Mouse (Mus musculus) embryonic fibroblast, embryonic 13.5 days (primary cell): ENCODE results near the gene Cmbl. TPM values are rescaled to one million over a fixed set of nuclear protein-coding genes. Genes with fewer than 3 reads are reported as not detected.
A peak's percentile ranks its signal among the peaks of the same experiment; 100 is the strongest.

Experiments used
- H3K27ac ChIP-seq: 2 replicates; pipeline ENCODE4 v1.5.1; 2012; ENCODE audit warnings: low read length, control low read depth, inconsistent platforms; ENCODE audit not compliant: insufficient read depth
- H3K4me1 ChIP-seq: 2 replicates; pipeline ENCODE4 v1.6.1; 2011; ENCODE audit warnings: low read length; ENCODE audit not compliant: control insufficient read depth, insufficient read depth
- H3K4me3 ChIP-seq: 2 replicates; pipeline ENCODE4 v1.5.1; 2011; ENCODE audit warnings: mild to moderate bottlenecking, control low read depth, low read length; ENCODE audit not compliant: insufficient read depth
- CTCF ChIP-seq: IDR thresholded peaks from 2 replicates; pipeline ENCODE4 v1.5.1; 2011; ENCODE audit warnings: mild to moderate bottlenecking, control low read depth, low read length, moderate library complexity, borderline replicate concordance; ENCODE audit not compliant: insufficient read depth
- POLR2A ChIP-seq: IDR thresholded peaks from 2 replicates; pipeline ENCODE4 v1.6.1; 2011; ENCODE audit warnings: low read depth, mild to moderate bottlenecking, control low read depth, low read length, moderate library complexity
- polyA plus RNA-seq: library from polyadenylated mRNA; stranded (reverse); fragments of >200 nt; gene quantifications from 2 replicates; pipeline ENCODE4 v1.2.4, GENCODE M21; 2011; ENCODE audit warnings: low read depth; ENCODE audit not compliant: missing spikeins, insufficient read length

Gene Cmbl
- polyA plus RNA-seq, 1 experiment: 2.3 TPM

- TF ChIP-seq CTCF (no peak), POLR2A (no peak)
- Histone ChIP-seq H3K4me3 (peak overlapping the region; percentile 17; the same call in 1 of the 2 replicates), H3K27ac (no peak overlapping the region), H3K4me1 (peaks cover 4% of the 10 kb centered on the region; the same call in 1 of the 2 replicates)
These were observed 37.9 kb downstream of the Cmbl start for GRCm38 (mm10) chr15:31603113-31603512.

GRCm38 (mm10) chr15:31606821-31607220 is 41.6 kb downstream of the Cmbl start:
- TF ChIP-seq CTCF: no peak
- H3K4me3 ChIP-seq: no peak overlapping the region
- no peaks in the 10 kb centered on the region for H3K4me1 ChIP-seq

GRCm38 (mm10) chr15:31611027-31611426 is 45.8 kb downstream of the Cmbl start:
- no peaks in the 10 kb centered on the region for H3K4me1 ChIP-seq
- no peak overlapping the region for H3K4me3 ChIP-seq
- no peak overlapping the region for H3K27ac ChIP-seq
- TF ChIP-seq POLR2A (no peak), CTCF (peak; percentile 43; the same call in 1 of the 2 replicates)

More at GRCm38 (mm10) chr15:31606821-31607220, 41.6 kb downstream of the Cmbl start:
- H3K27ac ChIP-seq: no peak overlapping the region

- TF ChIP-seq POLR2A (no peak), CTCF (no peak)
- H3K4me3 ChIP-seq: no peak overlapping the region
- no peak overlapping the region for H3K27ac ChIP-seq
- no peaks in the 10 kb centered on the region for H3K4me1 ChIP-seq
These were observed 46.8 kb downstream of the Cmbl start for GRCm38 (mm10) chr15:31611976-31612375.

DNA sequence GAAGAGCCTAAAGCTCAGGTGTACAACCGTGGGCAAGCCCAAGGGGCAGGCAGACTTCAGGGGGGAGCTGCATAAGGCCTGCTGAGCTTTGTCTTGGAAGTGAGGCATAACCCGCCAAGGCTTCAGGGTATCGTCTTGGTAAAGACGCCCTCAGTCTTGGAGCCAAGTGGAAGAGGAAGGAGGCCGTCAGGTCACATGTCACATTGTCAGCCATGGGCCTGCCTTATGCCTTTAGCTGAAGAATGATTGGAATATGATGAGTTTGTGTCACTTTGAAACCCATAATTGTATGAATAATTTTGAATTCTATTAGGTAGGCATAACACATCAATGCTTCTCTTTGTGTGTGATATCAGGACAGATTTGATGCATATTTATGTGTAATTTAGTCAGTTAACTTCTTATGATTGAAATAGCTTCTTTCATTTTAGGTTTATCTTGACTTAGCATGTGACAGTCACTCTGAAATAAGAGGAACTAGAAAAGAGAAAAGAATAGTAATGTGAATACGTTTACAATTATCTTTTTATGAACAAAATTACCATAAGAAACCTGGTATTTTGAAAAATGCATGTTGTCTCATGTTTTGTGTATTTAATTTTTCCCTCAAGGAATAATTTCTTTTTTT is 48.8 kb downstream of the Cmbl start:
- H3K27ac ChIP-seq: no peak overlapping the region
- TF ChIP-seq CTCF (no peak), POLR2A (no peak)
- no peak overlapping the region for H3K4me3 ChIP-seq
- H3K4me1 ChIP-seq: no peaks in the 10 kb centered on the region

DNA sequence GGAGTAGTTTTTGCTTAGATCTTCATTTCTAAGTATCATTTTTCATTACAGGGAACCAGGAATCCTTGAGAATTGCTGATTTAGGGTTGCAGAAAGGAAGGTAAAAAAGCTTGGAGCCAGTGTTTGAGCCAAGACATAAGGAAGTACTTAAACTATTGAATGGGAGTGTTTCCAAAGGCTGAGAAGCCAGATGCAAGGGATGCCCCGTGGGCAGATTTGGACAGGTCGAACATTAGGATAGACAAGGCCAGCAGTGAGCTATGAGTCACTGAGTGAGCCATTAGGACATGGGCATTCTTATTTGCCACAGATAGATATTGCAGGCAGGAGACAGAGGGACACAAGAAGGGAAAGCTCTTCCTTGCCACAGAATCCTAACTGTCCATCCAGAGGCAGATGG is 49.5 kb downstream of the Cmbl start:
- Histone ChIP-seq H3K4me1 (no peaks in the 10 kb centered on the region), H3K27ac (no peak overlapping the region), H3K4me3 (no peak overlapping the region)
- TF ChIP-seq POLR2A (no peak), CTCF (no peak)

DNA sequence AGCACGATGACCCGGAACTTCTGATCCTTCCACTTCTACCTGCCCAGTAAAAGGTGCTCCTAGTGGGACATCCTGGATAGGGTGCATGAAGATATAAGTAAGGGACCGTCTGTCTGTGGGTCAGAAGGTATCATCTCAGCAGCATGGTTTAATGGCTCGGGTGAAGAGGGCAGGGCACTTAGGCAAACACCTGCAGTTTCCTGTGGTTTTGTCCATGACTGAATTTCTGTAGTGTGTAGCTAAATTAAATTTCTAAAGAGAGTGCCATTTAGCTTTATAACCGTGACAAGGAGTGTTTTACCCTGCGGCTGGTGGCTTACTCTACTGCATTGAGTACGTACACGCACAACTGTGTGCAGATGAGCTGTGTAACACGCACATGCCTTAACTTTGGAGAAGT is 52.1 kb downstream of the Cmbl start:
- no peak for TF ChIP-seq CTCF
- no peak for TF ChIP-seq POLR2A
- no peak overlapping the region for H3K4me3 ChIP-seq
- H3K27ac ChIP-seq: no peak overlapping the region
- no peaks in the 10 kb centered on the region for H3K4me1 ChIP-seq

GRCm38 (mm10) chr15:31619521-31619920 is 54.3 kb downstream of the Cmbl start:
- no peak for TF ChIP-seq CTCF
- TF ChIP-seq POLR2A: no peak
- no peak overlapping the region for H3K4me3 ChIP-seq
- no peak overlapping the region for H3K27ac ChIP-seq
- H3K4me1 ChIP-seq: no peaks in the 10 kb centered on the region

DNA sequence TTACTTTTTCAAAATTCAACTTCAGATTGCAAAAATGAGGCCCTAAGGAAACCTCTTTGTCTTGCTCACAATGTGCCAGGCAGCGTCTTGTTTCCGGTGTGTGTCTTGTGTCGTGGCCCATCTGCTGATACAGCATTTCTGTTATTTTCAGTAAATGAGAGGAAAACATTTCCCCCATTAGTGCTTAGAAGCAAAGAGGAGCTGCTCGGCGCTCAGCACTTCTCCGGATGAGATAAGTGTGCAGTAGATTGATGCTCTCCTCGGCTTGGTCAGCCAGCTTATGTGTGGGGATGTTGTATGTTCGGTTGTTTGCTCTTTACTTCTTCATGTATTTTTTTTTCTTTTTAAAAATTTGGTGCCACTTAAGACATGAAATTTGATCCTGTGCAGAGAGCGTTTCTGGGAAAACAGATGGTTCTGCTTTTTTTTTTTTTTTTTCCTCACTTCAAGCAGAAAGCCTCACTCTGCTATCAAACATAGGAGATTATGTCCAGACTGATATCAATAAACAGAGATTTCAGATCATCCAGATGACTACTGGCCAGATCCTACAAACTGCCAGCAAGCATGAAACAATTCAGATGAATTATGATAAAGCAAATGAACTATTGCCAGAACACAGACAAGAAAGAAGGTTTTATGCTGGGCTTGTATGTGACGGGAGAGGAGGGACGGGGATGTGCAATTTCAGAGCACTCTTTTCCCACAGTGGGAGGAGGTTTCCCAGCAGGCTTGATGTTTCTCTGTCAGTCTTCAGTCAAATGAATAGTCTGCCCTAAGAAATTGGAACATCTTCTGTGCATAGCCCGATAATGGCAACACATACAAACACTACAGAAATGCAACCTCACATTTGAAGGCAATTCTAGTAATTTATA is 62.3 kb downstream of the Cmbl start:
- peak overlapping the region; percentile 4; the same call in 1 of the 2 replicates for H3K27ac ChIP-seq
- H3K4me1 ChIP-seq: no peaks in the 10 kb centered on the region
- no peak for TF ChIP-seq CTCF
- no peak for TF ChIP-seq POLR2A
- H3K4me3 ChIP-seq: no peak overlapping the region

- no peak for TF ChIP-seq CTCF
- TF ChIP-seq POLR2A: no peak
- Histone ChIP-seq H3K27ac (no peak overlapping the region), H3K4me3 (no peak overlapping the region), H3K4me1 (no peaks in the 10 kb centered on the region)
These were observed 63.0 kb downstream of the Cmbl start for GRCm38 (mm10) chr15:31628180-31628579.
